Mouse (Mus musculus) liver, embryonic 14.5 days (tissue): ENCODE results near the gene Stat6. TPM values are rescaled to one million over a fixed set of nuclear protein-coding genes. Genes with fewer than 3 reads are reported as not detected.
A peak's percentile ranks its signal among the peaks of the same experiment; 100 is the strongest.

ENCODE experiments used
- ATAC-seq: fragments of 200-750 bp; cut with Nextera tagmentation; 2 replicates; pipeline ENCODE4 v1.8.0; 2017; ENCODE audit warnings: moderate number of reproducible peaks, mild to moderate bottlenecking, moderate library complexity; ENCODE audit not compliant: insufficient read depth
- DNase-seq, 3 experiments: peaks; one replicate each; pipeline ENCODE4 v3.0.0-alpha.2; 2012 to 2013; ENCODE audit warnings: low read depth in 3 of 3, low spot score in 3 of 3
- H3K27ac ChIP-seq: fragments of 300-500 bp; sonication (generic); 2 replicates; pipeline ENCODE4 v1.5.1; 2014; ENCODE audit warnings: moderate library complexity, mild to moderate bottlenecking, control low read depth, inconsistent platforms
- H3K27me3 ChIP-seq: fragments of 300-500 bp; sonication (generic); 2 replicates; pipeline ENCODE4 v1.6.1; 2014; ENCODE audit warnings: mild to moderate bottlenecking, low read length, moderate library complexity; ENCODE audit not compliant: control insufficient read depth, insufficient read depth
- H3K36me3 ChIP-seq: fragments of 300-500 bp; sonication (generic); replicated peaks from 2 replicates; pipeline ENCODE4 v1.6.1; 2014; ENCODE audit warnings: low read depth; ENCODE audit not compliant: control insufficient read depth, insufficient read depth
- H3K4me1 ChIP-seq, 2 experiments: fragments of 200-500 bp in 1 of 2; fragments of 300-500 bp in 1 of 2; sonication (generic) in 1 of 2; replicated peaks; 2 replicates each; pipeline ENCODE4 v1.6.1; 2012 to 2014; ENCODE audit warnings: antibody characterized with exemption in 1 of 2, inconsistent platforms in 1 of 2, low read length in 1 of 2; ENCODE audit not compliant: control insufficient read depth in 2 of 2, insufficient read depth in 2 of 2
- H3K4me2 ChIP-seq: fragments of 300-500 bp; sonication (generic); 2 replicates; pipeline ENCODE4 v1.6.1; 2014; ENCODE audit warnings: low read depth, mild to moderate bottlenecking, control low read depth, moderate library complexity
- H3K4me3 ChIP-seq, 2 experiments: fragments of 200-500 bp in 1 of 2; fragments of 300-500 bp in 1 of 2; sonication (generic) in 1 of 2; 2 replicates each; pipeline ENCODE4 v1.5.1; 2012 to 2014; ENCODE audit warnings: low read depth in 2 of 2, low read length in 2 of 2, mild to moderate bottlenecking in 2 of 2, control low read depth in 1 of 2, inconsistent platforms in 1 of 2, moderate library complexity in 1 of 2; ENCODE audit not compliant: insufficient read depth in 1 of 2
- H3K9ac ChIP-seq: fragments of 300-500 bp; sonication (generic); replicated peaks from 2 replicates; pipeline ENCODE4 v1.6.1; 2014; ENCODE audit warnings: mild to moderate bottlenecking, control low read depth, moderate library complexity
- H3K9me3 ChIP-seq: fragments of 300-500 bp; sonication (generic); 2 replicates; pipeline ENCODE4 v1.6.1; 2016; ENCODE audit warnings: low read length, mixed read lengths; ENCODE audit not compliant: control insufficient read depth
- CTCF ChIP-seq: IDR thresholded peaks from 2 replicates; pipeline ENCODE4 v1.5.1; 2016; ENCODE audit warnings: antibody characterized with exemption, low read depth, control low read depth
- EP300 ChIP-seq: IDR thresholded peaks from 2 replicates; pipeline ENCODE4 v1.6.1; 2016; ENCODE audit warnings: antibody characterized with exemption, low read depth
- WGBS: fragments of 180-500 bp; shearing (Covaris S2); extraction: QIAGEN DNeasy Blood & Tissue Kit; methylation state at CpG from one replicate; pipeline ENCODE4 v1.1.7; 2014; ENCODE audit not compliant: insufficient replicate concordance; 5-methylcytosine and 5-hydroxymethylcytosine counted together
- polyA plus RNA-seq, 2 experiments: library from polyadenylated mRNA; depleted of rRNA in 1 of 2; stranded (reverse) in 1 of 2; unstranded in 1 of 2; fragments of >200 nt; fragmentation: Nextera tagmentation in 1 of 2; extraction: Ambion mirVana in 1 of 2; gene quantifications; 2 replicates each; pipeline versions ENCODE4 v1.2.1 to v1.2.3; 2012 to 2014

Gene Stat6
- polyA plus RNA-seq, 2 experiments: 10.2 to 10.9 TPM

DNA sequence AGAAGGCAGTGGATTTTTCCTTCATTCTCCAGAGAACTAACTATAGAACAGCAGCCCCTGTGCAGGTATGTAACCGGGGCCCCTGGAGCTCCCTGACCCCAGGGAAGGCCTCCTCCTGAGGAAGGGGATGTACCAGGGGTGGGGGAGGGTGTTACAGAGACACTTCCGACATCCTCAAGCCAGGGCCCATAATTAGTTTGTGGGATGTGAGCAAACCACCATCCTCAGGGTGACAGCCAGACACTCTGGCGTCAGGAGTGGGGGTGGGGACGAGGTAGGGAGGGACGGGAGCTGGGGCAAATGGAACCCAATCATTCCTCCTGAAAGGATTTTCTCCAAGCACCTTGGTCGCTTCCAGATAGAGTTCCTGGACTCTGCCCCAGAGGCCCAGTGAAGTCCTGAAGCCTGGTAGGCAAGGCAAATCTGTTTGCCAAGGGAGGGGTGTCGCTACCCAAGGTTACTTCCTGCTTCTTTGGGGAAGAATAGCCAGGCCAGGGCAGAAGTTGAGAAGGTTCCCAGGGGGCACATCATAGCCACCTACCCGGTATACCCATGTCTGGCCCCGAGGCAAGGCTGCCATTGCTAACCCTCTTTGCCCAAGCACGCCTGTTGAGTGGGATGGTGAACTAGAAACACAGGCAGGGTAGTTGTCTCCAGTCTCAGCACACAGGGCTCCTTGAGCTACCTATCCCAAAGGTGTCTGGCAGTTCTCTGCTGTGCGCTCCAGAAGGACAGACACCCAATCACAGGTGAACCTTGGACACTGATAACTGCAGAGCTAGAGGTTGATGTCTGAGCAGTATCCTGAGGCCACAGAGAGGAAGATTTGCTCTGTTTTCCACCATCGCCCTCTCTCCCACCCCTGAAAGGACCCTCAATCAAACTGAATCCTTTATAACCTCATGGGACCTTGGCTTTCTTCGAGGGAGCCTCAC lies 39.1 kb upstream of the Stat6 start:
- TF ChIP-seq EP300 (no peak), CTCF (no peak)
- H3K4me2 ChIP-seq: peak overlapping the region; percentile 4; the same call in 1 of the 2 replicates
- H3K36me3 ChIP-seq: no peaks in the 10 kb centered on the region
- peaks cover 0 to 31% of the 10 kb centered on the region in 2 experiments; a peak in 3 of 4 replicates for H3K4me1 ChIP-seq
- H3K9ac ChIP-seq: no peak overlapping the region
- WGBS: 26% methylated on average over 13 of the region's 13 CpGs
- DNase-seq (no peak), ATAC-seq (no peak)
- no peak overlapping the region for H3K4me3 ChIP-seq
- no peaks in the 10 kb centered on the region for H3K9me3 ChIP-seq
- H3K27ac ChIP-seq: no peak overlapping the region
- H3K27me3 ChIP-seq: no peaks in the 10 kb centered on the region

DNA sequence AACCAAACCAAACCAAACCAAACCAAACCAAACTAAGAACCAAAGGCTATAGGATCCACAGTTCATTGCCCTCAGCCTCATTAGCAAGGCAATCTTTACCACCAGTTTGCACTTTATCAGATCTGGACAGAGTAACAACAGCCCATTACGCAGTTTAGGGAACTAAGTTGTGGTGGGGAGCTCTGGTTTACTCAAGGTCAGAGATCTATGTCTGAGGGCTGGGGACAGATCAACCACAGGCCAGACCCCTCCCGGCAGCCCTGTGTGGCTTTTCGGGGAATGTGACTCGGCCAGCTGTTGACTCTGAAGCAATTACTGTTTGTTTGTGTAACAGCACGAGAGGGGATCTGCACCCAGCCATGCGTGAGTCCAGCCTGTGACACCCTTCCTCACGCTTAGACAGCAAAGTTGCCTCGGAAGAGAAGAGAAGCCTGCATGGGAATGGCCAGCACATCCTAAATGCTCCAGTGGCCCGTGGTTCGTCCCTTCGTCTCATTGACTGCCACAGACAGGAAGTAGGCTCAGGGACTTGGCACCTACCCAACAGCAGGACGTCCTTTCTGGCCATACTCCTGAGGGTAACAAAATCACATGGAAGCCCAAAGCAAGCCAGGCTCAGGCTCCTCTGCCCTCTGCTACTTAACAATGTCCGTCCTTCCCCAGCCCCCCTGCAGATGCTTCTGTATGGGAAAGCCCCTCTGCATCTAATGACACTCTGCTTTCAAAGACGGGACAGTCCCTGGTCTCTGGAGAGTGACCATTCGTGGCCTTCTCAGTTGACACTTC lies 38.1 kb upstream of the Stat6 start:
- 6% methylated on average over 15 of the region's 15 CpGs for WGBS
- Histone ChIP-seq H3K4me2 (no peak overlapping the region), H3K27me3 (no peaks in the 10 kb centered on the region), H3K36me3 (no peaks in the 10 kb centered on the region), H3K4me3 (no peak overlapping the region), H3K27ac (no peak overlapping the region), H3K9me3 (no peaks in the 10 kb centered on the region), H3K4me1 (peaks cover 0 to 24% of the 10 kb centered on the region in 2 experiments; a peak in 2 of 4 replicates), H3K9ac (no peak overlapping the region)
- ATAC-seq (peak; percentile 56), DNase-seq (no peak)
- TF ChIP-seq CTCF (no peak), EP300 (no peak)

DNA sequence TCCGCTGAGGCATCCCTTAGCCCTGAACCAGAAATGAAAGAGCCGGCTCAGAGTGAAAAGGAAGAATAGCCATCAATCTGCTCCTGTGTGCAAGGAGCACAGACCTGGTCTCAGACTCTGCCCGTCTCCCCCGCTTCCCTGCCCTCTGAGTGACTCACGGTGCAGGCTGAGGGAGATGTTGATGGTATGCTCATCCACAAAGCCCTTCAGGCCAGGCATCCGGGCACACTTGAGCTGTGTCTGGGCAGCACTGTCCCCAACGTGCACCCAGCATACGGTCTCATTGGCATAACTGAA lies 37.6 kb upstream of the Stat6 start:
- no peak overlapping the region for H3K9ac ChIP-seq
- DNase-seq: no peak
- WGBS: 49% methylated on average over 8 of the region's 8 CpGs

DNA sequence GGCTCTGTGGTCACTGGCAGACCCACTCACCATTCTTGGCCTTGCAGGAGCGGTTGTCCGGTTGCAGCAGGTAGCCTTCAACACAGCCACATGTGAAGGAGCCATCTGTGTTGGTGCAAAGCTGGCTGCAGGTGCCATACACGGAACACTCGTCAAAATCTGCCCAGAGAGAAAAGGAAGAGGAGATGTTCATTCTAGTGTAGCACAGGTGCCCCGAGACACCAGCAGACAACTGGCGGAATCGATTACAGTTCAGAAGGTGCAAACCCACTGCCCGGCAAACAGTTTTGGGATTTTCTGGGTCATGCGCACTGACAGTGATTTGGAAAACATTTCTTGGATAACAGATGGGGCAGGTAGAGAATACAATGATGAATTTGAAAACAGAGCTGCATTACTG lies 37.0 kb upstream of the Stat6 start:
- WGBS: 77% methylated on average over 9 of the region's 9 CpGs
- H3K36me3 ChIP-seq: no peaks in the 10 kb centered on the region

More for the DNA sequence above, 37.6 kb upstream of the Stat6 start:
- H3K27me3 ChIP-seq: no peaks in the 10 kb centered on the region
- no peak for ATAC-seq
- no peak overlapping the region for H3K4me2 ChIP-seq
- no peak overlapping the region for H3K4me3 ChIP-seq
- no peaks in the 10 kb centered on the region for H3K36me3 ChIP-seq
- H3K9me3 ChIP-seq: no peaks in the 10 kb centered on the region
- H3K4me1 ChIP-seq: peaks cover 0 to 21% of the 10 kb centered on the region in 2 experiments; a peak in 2 of 4 replicates
- no peak for TF ChIP-seq CTCF
- TF ChIP-seq EP300: no peak
- H3K27ac ChIP-seq: no peak overlapping the region

DNA sequence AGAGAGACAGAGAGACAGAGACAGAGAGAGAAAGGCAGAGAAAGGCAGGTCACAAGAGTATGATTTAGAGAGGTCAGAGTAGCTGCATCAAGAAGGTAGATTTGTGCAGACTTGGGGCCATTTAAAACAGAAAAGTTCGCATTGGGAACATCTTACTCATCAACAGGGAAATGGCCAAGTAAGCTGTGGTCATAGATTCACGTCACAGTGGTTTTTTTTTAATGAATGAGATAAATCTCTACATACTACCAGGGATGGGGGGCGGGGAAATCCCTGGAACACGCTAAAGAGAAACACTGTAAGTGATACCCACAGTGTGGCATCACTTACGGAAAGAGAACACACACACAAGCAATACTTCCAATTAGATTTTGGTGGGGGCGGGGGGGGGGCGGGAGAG lies 35.7 kb upstream of the Stat6 start:
- Histone ChIP-seq H3K4me2 (no peak overlapping the region), H3K27me3 (no peaks in the 10 kb centered on the region), H3K4me1 (peaks cover 0 to 16% of the 10 kb centered on the region in 2 experiments; a peak in 2 of 4 replicates), H3K9me3 (no peaks in the 10 kb centered on the region), H3K4me3 (no peak overlapping the region), H3K9ac (no peak overlapping the region), H3K27ac (no peak overlapping the region), H3K36me3 (no peaks in the 10 kb centered on the region)
- DNase-seq: no peak
- TF ChIP-seq EP300 (no peak), CTCF (no peak)
- 58% methylated on average over 7 of the region's 7 CpGs for WGBS
- no peak for ATAC-seq

More for the DNA sequence above, 37.0 kb upstream of the Stat6 start:
- H3K4me3 ChIP-seq: no peak overlapping the region
- no peak overlapping the region for H3K9ac ChIP-seq
- H3K4me2 ChIP-seq: no peak overlapping the region
- no peak for TF ChIP-seq CTCF
- no peak for TF ChIP-seq EP300
- H3K9me3 ChIP-seq: no peaks in the 10 kb centered on the region
- no peak overlapping the region for H3K27ac ChIP-seq
- no peak for DNase-seq
- no peak for ATAC-seq
- peaks cover 0 to 18% of the 10 kb centered on the region in 2 experiments; a peak in 2 of 4 replicates for H3K4me1 ChIP-seq
- H3K27me3 ChIP-seq: no peaks in the 10 kb centered on the region
